Mouse (Mus musculus): ENCODE measurements around the gene Xylt1.

The Xylt1 gene

GRCm38 (mm10) chr7:117380418-117381187 lies at the start of gene Xylt1:
TSS of gene Xylt1 (plus strand) at chr7:117380979.
- peak; percentile 81 for DNase-seq (ENCODE audit: low spot score)

- no peak for DNase-seq (ENCODE audit: low spot score)
These were observed 46.8 kb upstream of the Xylt1 start for GRCm38 (mm10) chr7:117333936-117334335.

GRCm38 (mm10) chr7:117356316-117356715 lies 24.5 kb upstream of the Xylt1 start:
- DNase-seq (ENCODE audit: low spot score), result no peak

GRCm38 (mm10) chr7:117357425-117358194 lies 23.2 kb upstream of the Xylt1 start:
- DNase-seq (ENCODE audit: low spot score), result no peak

GRCm38 (mm10) chr7:117361281-117361680 lies 19.5 kb upstream of the Xylt1 start:
- no peak for DNase-seq (ENCODE audit: low spot score)

- no peak for DNase-seq (ENCODE audit: low spot score)
These were observed 18.3 kb upstream of the Xylt1 start for GRCm38 (mm10) chr7:117362493-117362892.

GRCm38 (mm10) chr7:117368647-117369289 lies 12.0 kb upstream of the Xylt1 start:
- no peak for DNase-seq (ENCODE audit: low spot score)

GRCm38 (mm10) chr7:117369290-117369941 lies 11.4 kb upstream of the Xylt1 start:
- DNase-seq (ENCODE audit: low spot score), result no peak

- peak; percentile 69 for DNase-seq (ENCODE audit: low spot score)
These were observed 4.9 kb upstream of the Xylt1 start for GRCm38 (mm10) chr7:117375886-117376309.

- DNase-seq (ENCODE audit: low spot score), result no peak
These were observed 3.6 kb upstream of the Xylt1 start for GRCm38 (mm10) chr7:117377138-117377537.

GRCm38 (mm10) chr7:117380036-117380417 lies 752 bp upstream of the Xylt1 start:
- no peak for DNase-seq (ENCODE audit: low spot score)

GRCm38 (mm10) chr7:117381188-117381981 lies 606 bp downstream of the Xylt1 start:
- DNase-seq (ENCODE audit: low spot score), result no peak

GRCm38 (mm10) chr7:117382006-117382405 lies 1.2 kb downstream of the Xylt1 start:
- no peak for DNase-seq (ENCODE audit: low spot score)

GRCm38 (mm10) chr7:117383147-117383940 lies 2.6 kb downstream of the Xylt1 start:
- no peak for DNase-seq (ENCODE audit: low spot score)

GRCm38 (mm10) chr7:117386376-117386775 lies 5.6 kb downstream of the Xylt1 start:
- no peak for DNase-seq (ENCODE audit: low spot score)

GRCm38 (mm10) chr7:117388284-117388988 lies 7.7 kb downstream of the Xylt1 start:
- DNase-seq (ENCODE audit: low spot score), result no peak

GRCm38 (mm10) chr7:117389048-117389447 lies 8.3 kb downstream of the Xylt1 start:
- DNase-seq (ENCODE audit: low spot score), result no peak

- DNase-seq (ENCODE audit: low spot score), result no peak
These were observed 12.2 kb downstream of the Xylt1 start for GRCm38 (mm10) chr7:117392863-117393569.

- DNase-seq (ENCODE audit: low spot score), result peak; percentile 38
These were observed 13.2 kb downstream of the Xylt1 start for GRCm38 (mm10) chr7:117393976-117394375.

Measured in lung, postnatal 25 days (tissue).